Mouse (Mus musculus) G1E-ER4 (cell line): Measurements from ENCODE around the gene Itgb1. TPM values are rescaled to one million over a fixed set of nuclear protein-coding genes. Genes with fewer than 3 reads are reported as not detected.

Source experiments
- GATA1 ChIP-seq: IDR thresholded peaks from one replicate; pipeline ENCODE4 v1.8.0; 2012; ENCODE audit warnings: low read length, inconsistent platforms
- polyA plus RNA-seq: library from polyadenylated mRNA; stranded (reverse); fragments of >175 nt; gene quantifications from 2 replicates; pipeline ENCODE4 v1.2.3, GENCODE M21; 2012

Itgb1 gene
- 73.7 and 95.4 TPM in 2 replicates for polyA plus RNA-seq

DNA sequence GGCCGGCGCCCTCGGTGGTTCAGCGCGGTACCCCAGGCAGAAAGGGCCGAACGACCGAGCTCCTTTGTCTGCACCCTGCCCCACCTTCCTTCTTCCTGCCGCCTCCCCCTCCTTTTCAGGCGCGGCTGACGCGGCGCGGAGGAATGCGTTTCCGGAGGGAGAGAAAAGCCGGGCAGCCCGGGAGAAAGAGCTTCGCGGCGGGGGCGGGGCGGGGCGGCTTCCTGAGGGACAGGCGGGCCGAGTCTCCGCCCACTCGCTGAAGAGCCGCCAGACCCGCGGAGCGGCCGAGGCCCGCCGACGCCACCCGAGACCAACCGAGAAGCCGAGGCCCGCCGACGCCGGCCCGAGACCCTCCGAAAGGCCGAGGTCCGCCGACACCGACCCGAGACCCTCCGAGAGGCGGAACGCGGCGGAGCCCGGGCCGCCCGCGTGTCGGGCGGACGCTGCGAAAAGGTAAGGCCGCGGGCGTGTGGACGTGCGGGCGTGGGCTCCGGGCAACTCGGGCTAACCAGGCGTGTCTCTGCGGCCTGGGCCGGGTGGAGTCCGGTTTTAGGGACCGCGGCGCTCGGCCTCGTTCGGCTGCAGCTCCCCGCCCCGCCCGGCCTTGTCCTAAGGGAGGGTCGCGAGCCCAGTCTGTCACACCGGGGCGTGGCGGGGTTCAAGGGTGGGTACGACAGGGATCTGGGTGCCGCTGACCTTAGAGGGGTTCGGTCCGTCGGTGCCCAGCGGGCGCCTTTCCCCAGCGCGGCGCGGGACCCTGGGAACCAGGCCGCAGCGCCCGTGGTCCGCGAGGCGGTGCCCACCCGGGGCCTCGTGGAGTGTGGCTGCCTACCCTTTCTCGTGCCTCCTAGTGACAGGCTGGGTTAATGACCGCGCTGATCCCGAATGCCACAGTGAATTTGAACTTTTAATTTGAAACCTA lies at the start of gene Itgb1:
TSS of gene Itgb1 (plus strand) at position 148 of the 922 bp plus-strand sequence.
- TF ChIP-seq GATA1: no peak

DNA sequence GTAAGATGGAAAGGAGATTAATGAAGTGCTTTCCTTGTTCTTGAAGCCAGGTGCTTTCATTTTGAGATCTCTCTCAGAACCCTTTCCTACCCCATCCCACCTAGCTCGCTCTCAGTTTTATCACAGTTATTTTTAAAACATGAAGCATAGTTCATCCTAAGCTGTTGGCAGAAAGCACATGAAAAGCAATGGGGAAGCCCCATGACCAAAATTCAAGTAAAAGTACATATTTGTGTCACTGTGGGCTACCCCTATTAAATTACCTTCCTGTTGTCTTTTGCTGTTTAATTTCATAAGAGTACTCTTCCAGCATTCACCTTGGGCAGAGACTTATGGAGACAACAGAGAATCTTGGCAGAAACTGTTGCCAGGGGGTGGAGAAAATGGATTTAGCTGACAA lies 42.4 kb upstream of the Itgb1 start:
- no peak for TF ChIP-seq GATA1

DNA sequence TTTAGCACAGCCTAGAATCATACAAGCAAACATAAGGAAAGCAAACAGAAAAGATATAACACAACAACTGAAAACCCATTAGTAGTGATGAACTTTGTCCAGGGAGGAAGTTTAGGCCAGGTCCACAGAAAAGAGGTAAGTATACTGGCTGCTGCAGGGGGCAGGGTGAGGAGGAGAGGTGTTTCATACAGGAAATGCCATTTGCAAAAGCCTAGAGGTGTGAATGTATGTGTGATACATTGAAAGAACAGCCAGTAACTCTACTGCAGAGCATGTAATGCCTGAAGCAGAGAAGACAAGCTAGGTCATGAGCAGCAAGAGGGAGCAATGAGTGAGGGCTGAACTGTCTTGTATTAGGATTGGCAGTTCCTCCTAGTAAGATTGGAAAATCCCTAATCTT lies 40.0 kb upstream of the Itgb1 start:
- TF ChIP-seq GATA1: no peak

DNA sequence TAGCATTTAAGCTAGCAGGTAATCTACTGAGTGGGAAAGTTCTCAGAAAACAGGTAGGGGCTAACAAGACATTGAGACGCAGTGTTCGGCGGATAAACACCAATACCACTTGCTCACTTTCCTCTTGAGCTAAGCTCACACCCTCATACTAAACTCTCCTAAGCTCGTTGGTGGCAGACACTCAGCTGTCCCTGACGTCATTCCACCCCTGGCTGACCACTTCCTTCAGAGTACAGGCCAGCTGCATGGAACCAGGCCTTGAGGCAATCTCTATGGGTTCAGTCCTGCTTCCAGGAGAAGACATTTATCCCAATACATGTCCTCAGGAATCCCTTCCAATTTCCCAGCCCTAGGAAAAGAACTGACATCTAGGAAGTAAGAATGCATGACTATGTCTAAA lies 39.0 kb upstream of the Itgb1 start:
- no peak for TF ChIP-seq GATA1

DNA sequence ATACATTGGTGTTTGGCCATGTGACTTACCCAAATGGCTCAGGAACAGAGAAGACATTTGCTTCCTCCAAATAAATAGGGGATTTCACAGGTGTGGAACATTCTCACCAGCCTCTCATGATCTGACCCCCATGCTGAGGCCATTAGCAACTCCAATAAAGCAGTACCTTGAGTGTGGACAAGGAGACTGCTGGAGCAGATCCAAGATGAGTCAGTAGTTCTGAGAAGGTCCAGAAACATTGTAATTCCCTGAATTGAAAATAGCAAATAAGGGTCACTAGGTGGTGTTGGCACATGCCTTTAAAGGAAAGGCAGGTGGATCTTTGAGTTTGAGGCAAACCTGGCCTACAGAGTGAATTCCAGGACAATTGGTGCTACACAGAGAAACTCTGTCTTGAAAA lies 37.4 kb upstream of the Itgb1 start:
- TF ChIP-seq GATA1: no peak

DNA sequence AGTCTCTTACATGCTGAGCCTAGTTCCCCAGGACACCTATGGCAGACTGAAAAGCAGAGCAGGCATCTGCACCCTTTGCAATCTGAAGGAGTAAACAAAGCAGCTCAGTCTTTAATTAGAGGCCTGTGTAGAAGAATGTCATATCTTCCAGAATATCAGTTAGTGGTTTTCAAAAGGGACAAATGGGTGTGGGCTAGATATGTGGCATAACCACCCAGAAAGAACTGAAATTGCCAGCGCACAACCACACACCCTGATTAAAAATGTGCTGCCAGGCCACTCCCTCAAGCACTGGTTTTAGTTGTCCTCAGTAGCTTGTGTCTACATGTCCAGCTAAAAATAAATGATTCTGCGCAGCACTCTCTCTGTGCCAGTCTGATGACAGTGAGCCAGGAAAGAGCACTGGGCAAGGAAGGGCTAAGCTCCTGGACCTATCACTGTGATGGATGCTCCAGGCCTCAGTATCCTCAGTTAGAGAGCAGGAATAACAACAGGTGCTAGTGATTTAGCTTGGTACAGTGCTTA lies 35.1 kb upstream of the Itgb1 start:
- TF ChIP-seq GATA1: no peak

DNA sequence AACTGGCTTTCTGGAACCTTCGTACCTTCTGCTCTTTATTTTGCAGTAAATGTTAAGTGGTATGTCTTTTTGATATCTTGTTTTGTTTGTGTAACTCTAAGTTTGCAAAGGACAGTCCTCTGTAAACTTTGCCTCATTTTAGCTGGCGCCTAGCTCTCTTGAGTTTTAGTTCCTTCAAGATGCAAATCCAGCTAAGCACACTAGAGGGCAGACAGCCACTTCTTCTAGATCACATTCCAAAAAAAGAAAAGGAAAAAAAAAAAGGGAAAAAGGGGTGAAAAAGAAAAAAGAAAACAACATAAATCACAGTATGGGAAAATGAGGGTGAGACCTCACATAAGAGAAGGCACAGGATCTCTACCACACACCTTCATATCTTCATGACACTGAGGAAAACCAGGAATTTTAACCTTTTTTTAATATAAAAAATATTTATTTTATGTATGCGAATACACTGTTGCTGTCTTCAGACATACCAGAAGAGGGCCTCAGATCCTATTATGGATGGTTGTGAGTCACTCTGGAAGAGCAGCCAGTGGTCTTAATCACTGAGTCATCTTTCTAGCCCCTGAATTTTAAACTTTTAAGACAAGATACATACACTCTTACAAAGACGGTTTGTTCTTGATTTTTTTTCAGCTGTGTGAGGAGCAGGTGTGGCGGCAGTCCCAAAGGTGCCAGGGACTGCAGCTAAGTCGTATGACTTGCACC lies 32.9 kb upstream of the Itgb1 start:
- TF ChIP-seq GATA1: no peak

DNA sequence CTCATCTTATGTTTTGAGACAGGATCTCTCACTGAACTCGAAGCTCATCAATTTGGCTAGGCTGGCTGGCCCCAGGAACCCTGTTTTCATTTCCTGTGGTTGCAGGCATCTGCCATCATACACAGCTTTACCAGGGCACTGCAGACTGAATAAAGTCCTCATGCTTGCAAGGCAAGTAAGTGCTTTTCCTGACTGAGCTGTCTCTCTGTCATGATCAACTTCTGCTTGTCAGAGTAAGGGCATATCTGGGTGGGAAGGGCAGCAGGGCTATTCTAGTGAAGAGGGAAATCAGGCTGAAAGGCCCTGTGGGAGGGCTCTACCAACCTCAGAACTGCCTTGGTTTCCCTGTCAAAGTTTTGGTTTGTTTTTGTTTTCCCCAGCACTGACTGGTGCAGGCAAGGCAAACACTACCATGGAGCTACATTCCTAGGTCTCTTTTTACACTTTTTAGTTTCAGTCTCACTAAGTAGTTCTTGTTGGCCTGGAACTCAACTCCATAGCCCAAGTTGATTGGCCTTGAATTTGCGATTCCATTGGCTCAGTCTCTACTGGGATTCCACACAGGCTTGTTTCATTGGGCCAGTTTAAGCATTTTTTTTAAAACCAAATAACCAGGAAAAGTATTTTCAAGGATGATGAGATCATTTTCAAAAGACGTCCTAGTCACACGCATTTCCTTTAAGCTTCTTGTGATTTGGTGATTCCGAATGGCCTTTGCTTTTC lies 31.7 kb upstream of the Itgb1 start:
- no peak for TF ChIP-seq GATA1

DNA sequence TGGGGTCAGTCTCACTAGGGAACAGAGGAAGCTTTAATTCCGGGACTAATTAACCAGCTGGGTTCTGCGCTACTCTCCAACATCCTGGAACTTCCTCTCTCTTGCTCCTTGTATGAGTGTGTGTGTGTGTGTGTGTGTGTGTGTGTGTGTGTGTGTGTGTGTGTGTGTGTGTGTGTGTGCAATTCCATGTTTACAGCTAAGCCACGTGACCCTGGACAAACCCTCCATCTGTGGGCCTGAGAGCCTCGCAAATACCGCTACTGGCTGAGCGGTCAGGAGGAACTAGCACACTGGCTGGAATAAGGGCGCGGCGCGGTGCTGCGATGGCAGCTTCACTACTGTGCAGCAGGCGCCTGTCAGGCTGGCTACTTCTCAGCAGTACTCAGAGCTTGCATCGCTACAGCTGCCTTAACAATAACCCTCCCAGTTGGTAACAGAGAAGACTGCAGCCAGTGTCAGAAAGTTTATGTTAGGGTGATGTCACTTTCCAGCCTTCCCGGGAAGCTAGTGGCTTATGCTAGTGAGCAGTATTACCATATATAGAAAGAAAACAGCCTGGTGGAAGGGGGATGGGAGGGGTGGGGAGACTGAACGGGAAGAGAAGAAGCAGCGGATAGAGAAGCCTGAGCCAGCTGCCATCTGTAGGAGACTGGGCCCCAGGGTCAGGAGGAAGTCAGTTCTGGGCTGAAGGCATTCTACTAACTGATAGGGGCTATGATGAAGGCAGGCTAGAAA lies 30.9 kb upstream of the Itgb1 start:
- no peak for TF ChIP-seq GATA1

DNA sequence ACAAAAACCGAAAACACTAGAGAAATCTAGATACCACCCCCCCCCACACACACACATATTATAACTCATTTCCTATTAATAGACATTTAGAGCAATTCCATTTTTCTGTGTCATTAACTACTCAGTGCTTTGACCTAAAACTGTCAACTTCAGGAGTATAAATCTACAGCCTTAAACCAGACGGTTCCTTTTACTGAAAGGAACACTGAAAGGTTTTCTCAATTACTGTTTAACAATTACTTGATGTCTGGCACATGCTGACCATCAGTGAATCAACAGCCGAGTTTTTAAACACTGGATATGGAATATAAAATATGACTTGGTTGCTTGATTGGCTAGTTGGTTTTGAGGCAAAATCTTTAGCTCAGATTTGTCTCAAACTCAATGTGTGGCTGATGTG lies 23.3 kb upstream of the Itgb1 start:
- no peak for TF ChIP-seq GATA1

DNA sequence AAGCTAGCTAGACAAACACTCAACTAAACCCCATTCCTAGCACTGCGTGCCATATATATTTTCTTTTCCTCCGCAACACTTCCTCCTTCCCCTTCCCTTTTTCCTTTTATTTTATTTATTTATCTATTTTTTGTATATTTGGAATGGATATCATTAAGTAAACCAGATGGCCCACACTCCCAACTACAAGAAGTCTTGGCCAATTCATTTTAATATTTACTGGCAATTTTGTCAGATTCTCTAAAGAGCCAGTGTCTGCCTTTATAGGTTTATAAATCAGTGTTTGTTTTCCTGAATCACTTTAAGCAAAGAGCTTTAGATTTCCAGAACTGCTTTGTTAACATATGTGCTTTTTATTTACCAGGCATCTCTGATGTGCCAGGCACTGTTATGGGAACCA lies 22.8 kb upstream of the Itgb1 start:
- no peak for TF ChIP-seq GATA1

DNA sequence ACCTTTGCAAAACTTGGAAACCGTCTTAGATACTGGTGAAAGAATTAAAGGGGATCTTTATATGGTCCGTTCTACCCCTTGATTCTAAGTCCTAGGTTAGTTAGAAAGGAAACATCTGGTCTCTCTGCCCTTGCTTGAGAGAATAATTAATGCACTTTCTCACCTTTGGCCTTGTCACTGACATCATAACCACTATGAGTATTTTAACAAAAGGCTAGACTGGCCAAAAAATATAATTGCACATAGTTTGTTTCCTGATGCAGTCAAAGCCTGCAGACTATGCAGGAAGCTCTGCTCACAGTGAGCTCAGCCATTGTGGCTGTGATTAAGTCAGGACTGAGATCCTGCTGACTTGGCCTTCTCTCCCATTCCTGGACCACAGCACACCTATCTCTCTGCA lies 22.3 kb upstream of the Itgb1 start:
- no peak for TF ChIP-seq GATA1

DNA sequence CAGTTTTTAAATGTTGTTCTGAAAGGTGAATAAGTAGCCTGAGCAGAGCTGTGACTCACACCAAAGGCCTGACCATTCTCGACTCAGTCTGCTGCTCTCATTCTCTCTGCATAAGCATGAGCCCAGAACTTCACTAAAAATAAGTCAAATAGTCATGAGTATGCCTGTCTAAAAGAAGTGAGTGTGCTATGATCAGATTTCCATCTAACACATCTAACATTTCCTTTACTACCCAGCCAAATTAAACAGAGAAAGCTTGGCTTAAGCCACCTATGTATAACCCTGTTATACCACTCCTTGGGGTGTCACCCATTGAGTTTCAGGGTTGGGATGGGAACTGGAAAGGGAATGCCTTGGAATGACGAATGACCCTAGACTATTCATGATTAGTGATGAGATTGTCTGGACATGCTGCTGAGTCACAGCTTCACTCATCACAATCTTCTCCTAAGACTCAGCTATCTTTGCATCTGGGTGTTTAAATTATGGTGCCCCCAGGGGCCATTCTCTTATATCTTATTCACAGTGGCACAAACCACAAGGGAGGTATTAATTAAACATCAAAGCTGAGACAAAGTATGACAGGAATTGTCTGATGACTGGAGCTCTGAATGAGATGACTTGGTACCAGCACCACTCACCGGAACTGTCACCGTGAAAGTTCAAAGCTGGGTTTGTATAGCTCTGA lies 18.7 kb upstream of the Itgb1 start:
- no peak for TF ChIP-seq GATA1

DNA sequence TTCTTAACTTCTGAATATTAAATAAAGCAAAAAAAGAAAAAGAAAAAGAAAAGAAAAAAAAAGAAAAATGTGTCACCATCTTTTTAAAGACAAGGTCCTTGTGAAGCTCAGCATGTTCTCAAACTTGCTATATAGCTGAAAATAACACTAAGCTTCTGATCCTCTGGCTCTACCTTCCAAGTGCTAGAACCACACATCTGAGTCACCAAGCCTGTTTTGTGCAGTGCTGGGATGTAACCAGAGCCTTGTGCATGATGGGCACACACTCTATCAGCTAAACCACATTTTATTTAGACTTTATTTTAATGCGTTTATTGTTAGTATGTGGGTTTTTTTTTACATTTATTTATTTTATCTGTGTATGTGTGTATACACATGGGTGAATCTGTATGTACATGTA lies 13.6 kb upstream of the Itgb1 start:
- TF ChIP-seq GATA1: no peak

DNA sequence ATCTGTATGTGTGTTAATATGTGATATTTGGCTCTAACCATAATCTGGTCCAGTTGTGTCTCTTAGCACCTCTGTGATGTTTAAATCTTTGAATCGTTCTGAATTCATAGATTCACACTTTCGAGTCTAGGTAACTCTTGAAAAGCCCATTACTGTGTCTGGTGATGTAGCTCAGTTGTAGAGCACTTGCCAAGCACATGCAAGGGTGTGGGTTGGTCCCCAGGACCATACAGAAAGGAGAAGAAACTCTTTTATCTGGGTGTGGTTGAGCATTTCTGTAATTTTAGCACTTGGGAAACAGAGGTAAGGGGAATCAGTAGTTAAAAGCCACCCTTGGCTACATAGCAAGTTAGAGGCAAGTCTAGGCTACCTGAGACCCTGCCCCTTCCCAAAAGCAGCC lies 13.0 kb upstream of the Itgb1 start:
- no peak for TF ChIP-seq GATA1
